ENCODE assay signal across 28 mouse cellular contexts in genomic region chr11:94752946-94753713, GRCm38 (mm10). TPM values are rescaled to one million over a fixed set of nuclear protein-coding genes. Genes with fewer than 3 reads are reported as not detected.
A peak's percentile ranks its signal among the peaks of the same experiment; 100 is the strongest.
DNase-seq lines count a peak whose midpoint lies in the region; ATAC-seq and TF ChIP-seq lines count a peak whose summit lies in the region.
"Had no signal": no experiment of that assay in that cellular context is flagged by ENCODE, and none has a peak within 500 bp of the region (broad histone marks: within the 10 kb centered on the region; RNA-seq: fewer than 3 reads in every experiment).

No protein-coding gene starts in this region.

- no peaks in the 10 kb centered on the region for H3K27me3 ChIP-seq in intestine, embryonic 14.5 days (replicated peaks; ENCODE audit: control insufficient read depth, insufficient read depth, low read length)
- no peaks in the 10 kb centered on the region for H3K27me3 ChIP-seq in stomach, embryonic 15.5 days (replicated peaks)
- H3K27me3 ChIP-seq: embryonic facial prominence, embryonic 13.5 days; forebrain, embryonic 15.5 days had no signal

- H3K4me2 ChIP-seq in intestine, embryonic 14.5 days (ENCODE audit: low read length): no peak overlapping the region
- no peak overlapping the region for H3K4me2 ChIP-seq in stomach, embryonic 15.5 days
- H3K4me2 ChIP-seq: embryonic facial prominence, embryonic 13.5 days; forebrain, embryonic 15.5 days; heart, embryonic 11.5 days; hindbrain, embryonic 13.5 days had no signal

- TF ChIP-seq CTCF in gastrocnemius, adult 2 months (IDR thresholded peaks at IDR 0.05): no peak

- no peak overlapping the region for H3K9ac ChIP-seq in intestine, embryonic 14.5 days (ENCODE audit: low read length)
- no peak overlapping the region for H3K9ac ChIP-seq in stomach, embryonic 15.5 days
- H3K9ac ChIP-seq: embryonic facial prominence, embryonic 13.5 days; forebrain, embryonic 15.5 days; hindbrain, embryonic 13.5 days; liver, postnatal 0 days had no signal

- H3K4me3 ChIP-seq in intestine, embryonic 14.5 days (ENCODE audit: low read depth, low read length): no peak overlapping the region
- H3K4me3 ChIP-seq in stomach, embryonic 15.5 days (replicated peaks): no peak overlapping the region
- no peak overlapping the region for H3K4me3 ChIP-seq in gastrocnemius, adult 2 months
- H3K4me3 ChIP-seq: embryonic facial prominence, embryonic 13.5 days; forebrain, embryonic 15.5 days; hindbrain, embryonic 13.5 days; layer of hippocampus, adult 2 months had no signal

- intact Hi-C loops in gastrocnemius, adult 2 months (cut with DNase I): no loop called here

- WGBS in intestine, embryonic 14.5 days: 41% methylated on average over 2 of the region's 2 CpGs
- WGBS in stomach, embryonic 15.5 days: 37% methylated on average over 2 of the region's 2 CpGs

- H3K9me3 ChIP-seq in intestine, embryonic 14.5 days (ENCODE audit: control insufficient read depth, low read length): no peaks in the 10 kb centered on the region
- no peaks in the 10 kb centered on the region for H3K9me3 ChIP-seq in stomach, embryonic 15.5 days
- H3K9me3 ChIP-seq: embryonic facial prominence, embryonic 13.5 days; forebrain, embryonic 15.5 days; hindbrain, embryonic 13.5 days had no signal

- no peaks in the 10 kb centered on the region for H3K36me3 ChIP-seq in intestine, embryonic 14.5 days (ENCODE audit: control insufficient read depth, insufficient read depth, low read length)
- no peaks in the 10 kb centered on the region for H3K36me3 ChIP-seq in stomach, embryonic 15.5 days
- H3K36me3 ChIP-seq: embryonic facial prominence, embryonic 13.5 days; forebrain, embryonic 15.5 days; hindbrain, embryonic 13.5 days had no signal

- ATAC-seq in intestine, embryonic 14.5 days (replicated peaks; ENCODE audit: low FRiP score, low TSS enrichment, low read depth): peak; percentile 79
- peak; percentile 27 for ATAC-seq in stomach, embryonic 15.5 days (ENCODE audit: insufficient read depth, low FRiP score, low read depth)
- ATAC-seq in erythroid progenitor cell, adult 5-6 weeks (replicated peaks; ENCODE audit: low FRiP score, poor library complexity, severe bottlenecking): no peak
- ATAC-seq: forebrain, embryonic 15.5 days; inflammation-experienced regulatory T-cells, adult 6 months; liver, postnatal 0 days had no signal

- H3K4me1 ChIP-seq in intestine, embryonic 14.5 days (replicated peaks; ENCODE audit: control insufficient read depth, insufficient read depth, low read length): no peaks in the 10 kb centered on the region
- H3K4me1 ChIP-seq in stomach, embryonic 15.5 days: no peaks in the 10 kb centered on the region
- H3K4me1 ChIP-seq: embryonic facial prominence, embryonic 13.5 days; forebrain, embryonic 15.5 days; hindbrain, embryonic 13.5 days had no signal

- peak; percentile 36 for DNase-seq in layer of hippocampus, adult 9-11 months
- DNase-seq in layer of hippocampus, postnatal 25 days (ENCODE audit: extremely low spot score in 1 of 2, low spot score in 1 of 2): no peak
- peak; percentile 13 for DNase-seq in CD4-positive helper T cell, adult 2 months (ENCODE audit: low read depth, low spot score)
- peak; percentile 67 for DNase-seq in intestine, embryonic 14.5 days (ENCODE audit: low spot score)
- no peak for DNase-seq in cerebellum, postnatal 25 days
- DNase-seq in gastrocnemius, adult 2 months: no peak
- DNase-seq: adrenal gland, adult 8-10 months; cerebellum, adult 9-11 months; gastrocnemius, postnatal 36 days; heart, postnatal 10 days; left cerebral cortex, postnatal 4 days; liver, postnatal 0 days; lung, postnatal 14 days; right cerebral cortex, postnatal 4 days had no signal

- no peak overlapping the region for H3K27ac ChIP-seq in intestine, embryonic 14.5 days (ENCODE audit: low read depth)
- H3K27ac ChIP-seq in stomach, embryonic 15.5 days: no peak overlapping the region
- no peak overlapping the region for H3K27ac ChIP-seq in gastrocnemius, adult 2 months
- H3K27ac ChIP-seq: embryonic facial prominence, embryonic 13.5 days; forebrain, embryonic 15.5 days; hindbrain, embryonic 13.5 days; layer of hippocampus, adult 2 months had no signal

RNA-seq across cellular contexts. Expression of gene Cdc34b, which starts 11.5 kb away (rescaled TPM):
- under 1 TPM in 1 of 2 experiments, not detected in 1; 0.22 TPM for total RNA-seq in layer of hippocampus, postnatal 25 days (2021)
- polyA plus RNA-seq in intestine, embryonic 14.5 days (2014; fragmentation: Nextera tagmentation; extraction: Ambion mirVana): 0.20 TPM in 1 of 2 replicates, not detected in the other
- polyA plus RNA-seq in stomach, embryonic 15.5 days (2015; fragmentation: Nextera tagmentation; extraction: Ambion mirVana): 0.42 TPM in 1 of 2 replicates, not detected in the other
- 1 to 10 TPM in 1 of 2 experiments, under 1 TPM in 1; 0.82 to 1.3 TPM for total RNA-seq in gastrocnemius, adult 2 months (2021)
- total RNA-seq in erythroid progenitor cell, adult 5-6 weeks (2015; ENCODE audit: low replicate concordance): not detected in 2 replicates
- 0.15 TPM in 1 of 2 replicates, not detected in the other for total RNA-seq in erythroid progenitor cell, adult 5-6 weeks (2017; ENCODE audit: low replicate concordance)
- total RNA-seq: layer of hippocampus, adult 2 months; left cerebral cortex, postnatal 4 days; liver, adult 2 months; midbrain, postnatal 0 days; neutrophil, adult 5-6 weeks had no signal
- polyA plus RNA-seq: embryonic facial prominence, embryonic 13.5 days; forebrain, embryonic 15.5 days; liver, postnatal 0 days had no signal

RNA-seq across cellular contexts. Expression of gene Tmem92, which starts 29.4 kb away (rescaled TPM):
- total RNA-seq in layer of hippocampus, postnatal 25 days (2021): not detected
- polyA plus RNA-seq in intestine, embryonic 14.5 days (2014; fragmentation: Nextera tagmentation; extraction: Ambion mirVana): not detected in 2 replicates
- polyA plus RNA-seq in stomach, embryonic 15.5 days (2015; fragmentation: Nextera tagmentation; extraction: Ambion mirVana): not detected in 2 replicates
- total RNA-seq in gastrocnemius, adult 2 months (2021): not detected
- total RNA-seq in erythroid progenitor cell, adult 5-6 weeks (2015; ENCODE audit: low replicate concordance): not detected in 2 replicates
- total RNA-seq in erythroid progenitor cell, adult 5-6 weeks (2017; ENCODE audit: low replicate concordance): not detected in 2 replicates
- total RNA-seq: adrenal gland, adult 8-10 months; gastrocnemius, postnatal 36 days; heart, postnatal 10 days; layer of hippocampus, adult 2 months; left cerebral cortex, adult 18-20 months; liver, adult 2 months; midbrain, postnatal 0 days; neutrophil, adult 5-6 weeks had no signal
- polyA plus RNA-seq: embryonic facial prominence, embryonic 13.5 days; heart, embryonic 11.5 days; hindbrain, embryonic 13.5 days; inflammation-experienced regulatory T-cells, adult 6 months; kidney, embryonic 16.5 days; liver, adult 2 months; liver, postnatal 0 days; midbrain, postnatal 0 days; urinary bladder, adult 2 months had no signal

RNA-seq across cellular contexts. Expression of gene Gm11541, which starts 48.8 kb away (rescaled TPM):
- not detected for total RNA-seq in layer of hippocampus, postnatal 25 days (2021)
- polyA plus RNA-seq in intestine, embryonic 14.5 days (2014; fragmentation: Nextera tagmentation; extraction: Ambion mirVana): 0.89 and 1.1 TPM in 2 replicates
- 0.74 and 1.2 TPM in 2 replicates for polyA plus RNA-seq in stomach, embryonic 15.5 days (2015; fragmentation: Nextera tagmentation; extraction: Ambion mirVana)
- total RNA-seq in gastrocnemius, adult 2 months (2021): not detected
- total RNA-seq in erythroid progenitor cell, adult 5-6 weeks (2015; ENCODE audit: low replicate concordance): not detected in 2 replicates
- total RNA-seq in erythroid progenitor cell, adult 5-6 weeks (2017; ENCODE audit: low replicate concordance): not detected in 2 replicates
- total RNA-seq: adrenal gland, adult 8-10 months; gastrocnemius, postnatal 36 days; heart, postnatal 10 days; layer of hippocampus, adult 2 months; left cerebral cortex, adult 18-20 months; left cerebral cortex, postnatal 4 days; liver, adult 2 months; neutrophil, adult 5-6 weeks had no signal
- polyA plus RNA-seq: forebrain, embryonic 15.5 days; heart, embryonic 11.5 days; inflammation-experienced regulatory T-cells, adult 6 months; liver, adult 2 months; liver, postnatal 0 days; midbrain, postnatal 0 days; urinary bladder, adult 2 months had no signal

Comparison
In these comparisons a context has a peak if more than half of its experiments do, and no peak if none do; other contexts are left out.
1. DNase-seq: peak in layer of hippocampus, adult 9-11 months (single experiment), CD4-positive helper T cell, adult 2 months (single experiment) and intestine, embryonic 14.5 days (single experiment); none in layer of hippocampus, postnatal 25 days (0 of 2), cerebellum, postnatal 25 days (0 of 2) and gastrocnemius, adult 2 months (single experiment).